Mouse (Mus musculus) thymus, postnatal 0 days (tissue): ENCODE results near the gene Gm20852. TPM values are rescaled to one million over a fixed set of nuclear protein-coding genes. Genes with fewer than 3 reads are reported as not detected.
"Not testable (repeated sequence)": the region's sequence is repeated elsewhere in the genome, so short reads cannot be mapped to it uniquely, and the experiment has no call there.

Experiments
- DNase-seq: peaks from one replicate; pipeline ENCODE4 v3.0.0-alpha.2; 2015; ENCODE audit warnings: low spot score
- polyA plus RNA-seq: library from polyadenylated mRNA; unstranded; fragments of >200 nt; fragmentation: Nextera tagmentation; extraction: Ambion mirVana; gene quantifications from 2 replicates; pipeline ENCODE4 v1.2.1, GENCODE M21; 2015

The Gm20852 gene
- polyA plus RNA-seq, result not detected in 2 replicates

GRCm38 (mm10) chrY:66742023-66742422 lies at the start of gene Gm20852:
Gene Gm20852 (minus strand): TSS chrY:66742123.
- not testable (repeated sequence) for DNase-seq
